In genomic region chr6:47454575-47455571, GRCm38 (mm10) we compare ENCODE assay signal across 8 mouse cellular contexts. TPM values are rescaled to one million over a fixed set of nuclear protein-coding genes. Genes with fewer than 3 reads are reported as not detected.
DNase-seq lines count a peak whose midpoint lies in the region; ATAC-seq and TF ChIP-seq lines count a peak whose summit lies in the region.

No protein-coding gene starts in this region.

- H3K9ac ChIP-seq in embryonic facial prominence, embryonic 15.5 days = peak overlapping the region; percentile 99
- H3K9ac ChIP-seq in heart, embryonic 11.5 days (ENCODE audit: low read depth, low read length) = peak overlapping the region; percentile 100
- peak overlapping the region; percentile 93 for H3K9ac ChIP-seq in kidney, embryonic 15.5 days
- peak overlapping the region; percentile 100 for H3K9ac ChIP-seq in liver, embryonic 12.5 days
- H3K9ac ChIP-seq in stomach, embryonic 14.5 days (replicated peaks; ENCODE audit: low read depth, low read length) = peak overlapping the region; percentile 99

- DNase-seq in B cell, adult 2 months = peak; percentile 71 to 79
- DNase-seq in naive thymus-derived CD4-positive, alpha-beta T cell, adult 2 months (ENCODE audit: low read depth) = peak; percentile 67

- H3K9me3 ChIP-seq in embryonic facial prominence, embryonic 15.5 days (replicated peaks) = no peaks in the 10 kb centered on the region
- H3K9me3 ChIP-seq in heart, embryonic 11.5 days (replicated peaks; ENCODE audit: control insufficient read depth, low read length) = no peaks in the 10 kb centered on the region
- no peaks in the 10 kb centered on the region for H3K9me3 ChIP-seq in kidney, embryonic 15.5 days (replicated peaks)
- no peaks in the 10 kb centered on the region for H3K9me3 ChIP-seq in liver, embryonic 12.5 days (replicated peaks)
- H3K9me3 ChIP-seq in stomach, embryonic 14.5 days (ENCODE audit: control insufficient read depth, low read depth, low read length) = no peaks in the 10 kb centered on the region

- peak overlapping the region; percentile 72 for H3K4me3 ChIP-seq in bone marrow, adult 2 months (replicated peaks; ENCODE audit: control insufficient read depth, low read depth, low read length)
- peak overlapping the region; percentile 94 for H3K4me3 ChIP-seq in embryonic facial prominence, embryonic 15.5 days (replicated peaks)
- peak overlapping the region; percentile 98 for H3K4me3 ChIP-seq in heart, embryonic 11.5 days (ENCODE audit: low read depth, low read length)
- peak overlapping the region; percentile 69 for H3K4me3 ChIP-seq in kidney, embryonic 15.5 days (replicated peaks)
- H3K4me3 ChIP-seq in liver, embryonic 12.5 days = peak overlapping the region; percentile 96
- peak overlapping the region; percentile 94 for H3K4me3 ChIP-seq in stomach, embryonic 14.5 days (ENCODE audit: low read depth, low read length)

- H3K4me2 ChIP-seq in embryonic facial prominence, embryonic 15.5 days (replicated peaks) = peak overlapping the region; percentile 70
- peak overlapping the region; percentile 91 for H3K4me2 ChIP-seq in heart, embryonic 11.5 days
- H3K4me2 ChIP-seq in kidney, embryonic 15.5 days = peak overlapping the region; percentile 68
- H3K4me2 ChIP-seq in liver, embryonic 12.5 days = peak overlapping the region; percentile 78
- peak overlapping the region; percentile 60 for H3K4me2 ChIP-seq in stomach, embryonic 14.5 days (replicated peaks; ENCODE audit: low read depth, low read length)

- peak overlapping the region; percentile 99 for H3K27ac ChIP-seq in bone marrow, adult 2 months (ENCODE audit: control insufficient read depth, insufficient read depth, low read depth, low read length, poor library complexity)
- H3K27ac ChIP-seq in embryonic facial prominence, embryonic 15.5 days (replicated peaks) = peak overlapping the region; percentile 97
- H3K27ac ChIP-seq in heart, embryonic 11.5 days (ENCODE audit: low read depth, low read length) = peak overlapping the region; percentile 99
- peak overlapping the region; percentile 98 for H3K27ac ChIP-seq in kidney, embryonic 15.5 days
- H3K27ac ChIP-seq in liver, embryonic 12.5 days = peak overlapping the region; percentile 95
- H3K27ac ChIP-seq in stomach, embryonic 14.5 days (ENCODE audit: low read length) = peak overlapping the region; percentile 98

- under 1% methylated on average over 79 of the region's 79 CpGs for WGBS in bone marrow, adult 2 months
- under 1% methylated on average over 79 of the region's 79 CpGs for WGBS in embryonic facial prominence, embryonic 15.5 days
- under 1% methylated on average over 71 of the region's 79 CpGs for WGBS in heart, embryonic 11.5 days (ENCODE audit: insufficient replicate concordance)
- WGBS in kidney, embryonic 15.5 days = under 1% methylated on average over 77 of the region's 79 CpGs
- WGBS in liver, embryonic 12.5 days (ENCODE audit: insufficient replicate concordance) = under 1% methylated on average over 66 of the region's 79 CpGs
- WGBS in stomach, embryonic 14.5 days = under 1% methylated on average over 66 of the region's 79 CpGs

- no peaks in the 10 kb centered on the region for H3K36me3 ChIP-seq in embryonic facial prominence, embryonic 15.5 days
- H3K36me3 ChIP-seq in heart, embryonic 11.5 days (ENCODE audit: control insufficient read depth, insufficient read depth, low read length) = no peaks in the 10 kb centered on the region
- H3K36me3 ChIP-seq in kidney, embryonic 15.5 days = no peaks in the 10 kb centered on the region
- H3K36me3 ChIP-seq in liver, embryonic 12.5 days = no peaks in the 10 kb centered on the region
- no peaks in the 10 kb centered on the region for H3K36me3 ChIP-seq in stomach, embryonic 14.5 days (ENCODE audit: control insufficient read depth, insufficient read depth, low read length)

- TF ChIP-seq CTCF in bone marrow, adult 2 months (IDR thresholded peaks at IDR 0.05; ENCODE audit: control insufficient read depth, insufficient read depth, low read length) = no peak

- no peaks in the 10 kb centered on the region for H3K27me3 ChIP-seq in embryonic facial prominence, embryonic 15.5 days
- H3K27me3 ChIP-seq in heart, embryonic 11.5 days (ENCODE audit: control insufficient read depth, insufficient read depth, low read length) = no peaks in the 10 kb centered on the region
- H3K27me3 ChIP-seq in kidney, embryonic 15.5 days = no peaks in the 10 kb centered on the region
- no peaks in the 10 kb centered on the region for H3K27me3 ChIP-seq in liver, embryonic 12.5 days (replicated peaks)
- H3K27me3 ChIP-seq in stomach, embryonic 14.5 days (ENCODE audit: control insufficient read depth, insufficient read depth, low read length) = no peaks in the 10 kb centered on the region

- peak; percentile 80 for ATAC-seq in embryonic facial prominence, embryonic 15.5 days (ENCODE audit: insufficient number of reproducible peaks, low FRiP score, low TSS enrichment, low read depth)
- peak; percentile 80 for ATAC-seq in heart, embryonic 11.5 days (replicated peaks; ENCODE audit: insufficient number of reproducible peaks, low FRiP score, low TSS enrichment)
- peak; percentile 84 for ATAC-seq in kidney, embryonic 15.5 days (replicated peaks; ENCODE audit: low FRiP score)
- ATAC-seq in liver, embryonic 12.5 days = peak; percentile 78
- peak; percentile 80 for ATAC-seq in stomach, embryonic 14.5 days (ENCODE audit: insufficient number of reproducible peaks, insufficient read depth, low FRiP score, low read depth)

- TF ChIP-seq POLR2A in bone marrow, adult 2 months (IDR thresholded peaks at IDR 0.05; ENCODE audit: borderline replicate concordance, control insufficient read depth, low read depth, low read length) = peak; percentile 60; the same call in 1 of the 2 replicates

- H3K4me1 ChIP-seq in bone marrow, adult 2 months (ENCODE audit: control insufficient read depth, insufficient read depth, low read length) = no peaks in the 10 kb centered on the region; the same call in 1 of the 2 replicates
- H3K4me1 ChIP-seq in embryonic facial prominence, embryonic 15.5 days = peaks cover 19% of the 10 kb centered on the region
- peaks cover 18% of the 10 kb centered on the region for H3K4me1 ChIP-seq in heart, embryonic 11.5 days (ENCODE audit: control insufficient read depth, insufficient read depth, low read length)
- H3K4me1 ChIP-seq in kidney, embryonic 15.5 days = peaks cover 25% of the 10 kb centered on the region
- H3K4me1 ChIP-seq in liver, embryonic 12.5 days = peaks cover 40% of the 10 kb centered on the region
- peaks cover 11% of the 10 kb centered on the region for H3K4me1 ChIP-seq in stomach, embryonic 14.5 days (ENCODE audit: control insufficient read depth, insufficient read depth, low read length)

RNA-seq across cellular contexts. Expression of gene Cul1, which starts 1.7 kb away (rescaled TPM):
- 194 and 222 TPM in 2 replicates for polyA plus RNA-seq in bone marrow, adult 2 months (2011; ENCODE audit: insufficient read depth, insufficient read length, low replicate concordance, missing spikeins)
- 124 and 125 TPM in 2 replicates for polyA plus RNA-seq in embryonic facial prominence, embryonic 15.5 days (2015; fragmentation: Nextera tagmentation; extraction: Ambion mirVana)
- polyA plus RNA-seq in heart, embryonic 11.5 days (2014; fragmentation: Nextera tagmentation; extraction: Ambion mirVana) = 116 and 132 TPM in 2 replicates
- polyA plus RNA-seq in kidney, embryonic 15.5 days (2015; fragmentation: Nextera tagmentation; extraction: Ambion mirVana) = 140 and 143 TPM in 2 replicates
- 95.5 and 99.5 TPM in 2 replicates for polyA plus RNA-seq in liver, embryonic 12.5 days (2016; fragmentation: Nextera tagmentation; extraction: Ambion mirVana)
- 134 and 141 TPM in 2 replicates for polyA plus RNA-seq in stomach, embryonic 14.5 days (2014; fragmentation: Nextera tagmentation; extraction: Ambion mirVana)

Comparison
In these comparisons a context has a peak if more than half of its experiments do, and no peak if none do; other contexts are left out.
1. Peak in every context shown above with its lines: DNase-seq, ATAC-seq, H3K4me3 ChIP-seq and H3K27ac ChIP-seq.